Mouse (Mus musculus): Measurements from ENCODE around the gene Tead1.

DNA sequence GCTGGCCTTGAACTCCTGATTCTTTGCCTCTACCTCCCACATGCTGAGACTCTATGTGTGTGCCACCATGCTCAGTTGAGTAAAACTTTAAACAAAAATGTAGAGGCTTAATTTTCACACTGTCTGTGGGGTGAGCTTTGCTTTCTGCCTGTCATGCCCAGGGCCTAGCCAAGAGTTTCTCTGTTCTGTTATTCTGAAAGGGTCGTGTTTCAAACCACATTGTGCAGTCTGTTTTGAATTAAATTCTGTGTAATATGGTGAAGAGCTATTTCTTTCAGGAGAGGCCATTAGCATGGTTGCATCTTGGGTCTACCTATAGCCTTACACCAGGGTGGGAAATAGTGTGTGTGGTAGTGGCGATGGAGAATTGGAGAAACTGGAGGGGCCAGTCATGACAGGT, 90.7 kb downstream of the Tead1 start:
- TF ChIP-seq POLR2A (IDR thresholded peaks at IDR 0.05; ENCODE audit: insufficient read length, low read depth) (no peak), MAX (IDR thresholded peaks at IDR 0.05; ENCODE audit: low read depth) (no peak), USF1 (IDR thresholded peaks at IDR 0.05; ENCODE audit: low read depth) (no peak), TCF12 (IDR thresholded peaks at IDR 0.05; ENCODE audit: insufficient read depth, poor library complexity, severe bottlenecking) (no peak), REST (IDR thresholded peaks at IDR 0.05; ENCODE audit: insufficient read depth, insufficient read length) (no peak), POLR2AphosphoS2 (IDR thresholded peaks at IDR 0.05; ENCODE audit: insufficient read length, low read depth) (no peak), MYOG (IDR thresholded peaks at IDR 0.05; ENCODE audit: control insufficient read depth in 1 of 3, insufficient read depth in 1 of 3, insufficient read length in 2 of 3, low read depth in 2 of 3) (no peak), E2F4 (IDR thresholded peaks at IDR 0.05; ENCODE audit: insufficient read depth) (no peak), TCF3 (IDR thresholded peaks at IDR 0.05; ENCODE audit: insufficient read length, low read depth) (no peak), CEBPB (IDR thresholded peaks at IDR 0.05; ENCODE audit: insufficient read depth, poor library complexity, severe bottlenecking) (no peak)

Measured in myocyte (in vitro differentiated cells).